Mouse (Mus musculus): ENCODE measurements around the gene Btbd2. TPM values are rescaled to one million over a fixed set of nuclear protein-coding genes. Genes with fewer than 3 reads are reported as not detected.
"Not testable (repeated sequence)": the region's sequence is repeated elsewhere in the genome, so short reads cannot be mapped to it uniquely, and the experiment has no call there.

The Btbd2 gene
- total RNA-seq, 1 experiment from 2014 or later = 13.6 TPM

DNA sequence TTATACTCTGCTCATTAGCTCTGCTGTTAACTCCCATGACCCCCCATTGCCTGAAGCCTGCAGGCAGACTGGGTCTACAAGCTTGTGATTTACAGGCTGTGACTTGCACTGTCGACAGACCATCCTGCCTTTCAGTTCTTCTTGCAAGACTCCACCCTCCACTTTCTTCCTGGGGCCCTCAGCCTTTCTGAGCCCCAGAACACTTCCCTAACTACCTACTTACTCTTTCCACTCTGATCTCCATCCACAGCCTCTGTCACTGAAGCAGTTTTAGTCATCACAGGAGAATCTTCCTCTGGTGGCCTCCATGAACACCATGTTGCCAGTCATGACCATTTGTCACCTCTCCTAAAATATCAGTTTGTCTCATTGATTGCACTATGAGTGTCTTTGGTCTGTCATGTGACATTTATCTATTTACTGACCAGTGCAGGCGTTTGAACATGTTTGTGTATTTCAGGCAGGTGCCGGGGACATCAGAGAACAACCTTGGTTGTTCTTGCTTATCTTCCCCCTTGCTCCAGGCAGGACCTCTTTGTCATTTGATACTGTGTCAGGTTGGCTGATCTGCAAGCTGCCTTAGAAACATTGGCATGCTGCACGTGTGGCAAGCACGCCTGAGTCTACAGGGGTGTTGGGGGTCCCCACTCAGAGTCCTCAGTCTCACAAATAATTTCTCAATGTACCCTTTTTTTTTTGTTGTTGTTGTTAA lies 6.8 kb upstream of the Btbd2 start:
- no peak for ATAC-seq (replicated peaks in 1 of 2; ENCODE audit: insufficient read depth in 1 of 2, low FRiP score in 2 of 2, low TSS enrichment in 1 of 2, low read depth in 1 of 2, poor library complexity in 2 of 2, severe bottlenecking in 2 of 2)

DNA sequence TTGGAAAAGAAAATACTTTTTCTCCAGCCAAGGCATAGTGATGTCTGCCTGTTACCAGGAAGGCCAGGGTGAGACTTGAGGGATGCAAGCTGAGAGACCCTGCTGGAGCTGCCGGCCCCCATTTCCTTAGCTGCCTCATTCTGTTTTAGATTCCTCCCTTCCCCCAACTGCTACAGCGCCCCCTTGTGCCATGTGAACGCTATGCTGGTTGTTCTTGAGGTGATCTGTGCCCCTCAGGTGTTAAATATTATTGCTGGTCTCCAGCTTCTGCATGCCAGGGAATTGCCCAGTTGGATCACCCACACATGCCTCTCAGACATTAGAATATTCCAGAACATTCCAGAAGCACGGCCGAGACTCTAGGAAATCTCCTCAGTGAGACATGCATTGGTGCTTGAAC lies 4.3 kb upstream of the Btbd2 start:
- no peak for ATAC-seq (replicated peaks in 1 of 2; ENCODE audit: insufficient read depth in 1 of 2, low FRiP score in 2 of 2, low TSS enrichment in 1 of 2, low read depth in 1 of 2, poor library complexity in 2 of 2, severe bottlenecking in 2 of 2)

DNA sequence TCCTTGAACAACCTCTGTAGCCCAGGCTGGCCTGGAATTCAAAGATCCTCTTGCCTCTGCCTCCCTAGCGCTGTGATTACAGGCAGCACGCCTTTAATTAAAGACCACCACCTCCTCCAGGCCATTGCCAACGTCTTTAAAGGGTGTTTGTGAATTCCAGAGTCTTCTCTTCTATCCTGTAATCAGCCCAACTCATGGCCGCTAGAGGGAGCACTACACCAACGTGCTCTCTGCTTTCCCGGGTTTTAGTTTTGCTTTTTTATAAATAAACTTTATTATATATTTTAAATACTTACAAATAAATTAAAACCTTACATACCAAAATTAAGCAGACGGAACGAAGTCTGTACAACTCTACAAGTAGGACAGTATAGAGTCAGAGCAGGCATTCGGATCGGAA lies 2.3 kb upstream of the Btbd2 start:
- 0 out of 4 replicates have a peak, but pooled peaks of 1 of the 2 experiments have one; percentile 50 for ATAC-seq (replicated peaks in 1 of 2; ENCODE audit: insufficient read depth in 1 of 2, low FRiP score in 2 of 2, low TSS enrichment in 1 of 2, low read depth in 1 of 2, poor library complexity in 2 of 2, severe bottlenecking in 2 of 2)

DNA sequence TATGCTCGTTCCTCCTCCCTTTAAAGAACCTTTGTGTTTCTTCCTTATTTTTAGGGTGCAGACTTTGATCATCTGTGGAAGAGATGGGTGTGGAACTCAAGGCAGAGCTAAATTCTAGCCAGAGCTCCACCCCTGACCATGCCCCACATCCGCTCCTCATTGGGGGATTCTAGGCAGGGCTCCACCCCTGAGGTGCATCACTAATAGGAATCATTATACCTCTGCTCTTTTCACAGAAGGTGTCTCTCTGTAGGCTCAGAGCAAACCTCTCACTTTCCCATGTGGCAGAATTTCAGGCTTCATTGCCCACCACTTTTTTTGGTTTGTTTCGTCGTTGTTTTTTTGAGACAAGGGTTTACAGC lies 2.0 kb upstream of the Btbd2 start:
- peak; percentile 24 to 49; a peak in 2 of 4 replicates for ATAC-seq (replicated peaks in 1 of 2; ENCODE audit: insufficient read depth in 1 of 2, low FRiP score in 2 of 2, low TSS enrichment in 1 of 2, low read depth in 1 of 2, poor library complexity in 2 of 2, severe bottlenecking in 2 of 2)

DNA sequence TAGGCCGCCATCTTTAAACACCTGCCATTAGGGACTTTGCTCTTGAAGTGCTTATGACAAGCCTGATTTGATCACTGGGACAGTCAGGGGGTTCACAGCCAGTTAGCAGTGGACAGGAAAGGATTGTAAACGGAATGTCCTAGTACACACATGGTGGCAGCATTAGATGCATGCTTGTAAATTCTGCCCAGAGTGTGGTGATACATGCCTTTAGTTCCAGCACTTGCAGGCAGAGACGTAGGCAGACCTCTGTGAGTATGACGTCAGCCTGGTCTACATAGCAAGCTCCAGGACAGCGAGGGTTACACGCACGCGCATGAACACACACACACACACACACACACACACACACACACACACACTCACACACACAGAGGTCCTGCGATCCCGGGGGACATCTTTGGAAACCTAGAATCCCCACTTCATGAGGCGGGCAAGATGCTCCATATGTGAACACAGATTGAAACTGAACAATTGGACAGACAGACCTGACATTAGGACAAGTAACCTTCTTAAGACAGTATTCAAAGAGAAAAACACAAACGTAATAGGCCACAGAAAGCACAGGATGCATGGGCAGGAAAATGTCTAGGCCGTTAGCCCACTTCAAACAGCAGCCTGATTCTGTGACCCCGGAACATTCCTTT lies 1.4 kb upstream of the Btbd2 start:
- no peak for ATAC-seq (replicated peaks in 1 of 2; ENCODE audit: insufficient read depth in 1 of 2, low FRiP score in 2 of 2, low TSS enrichment in 1 of 2, low read depth in 1 of 2, poor library complexity in 2 of 2, severe bottlenecking in 2 of 2)

DNA sequence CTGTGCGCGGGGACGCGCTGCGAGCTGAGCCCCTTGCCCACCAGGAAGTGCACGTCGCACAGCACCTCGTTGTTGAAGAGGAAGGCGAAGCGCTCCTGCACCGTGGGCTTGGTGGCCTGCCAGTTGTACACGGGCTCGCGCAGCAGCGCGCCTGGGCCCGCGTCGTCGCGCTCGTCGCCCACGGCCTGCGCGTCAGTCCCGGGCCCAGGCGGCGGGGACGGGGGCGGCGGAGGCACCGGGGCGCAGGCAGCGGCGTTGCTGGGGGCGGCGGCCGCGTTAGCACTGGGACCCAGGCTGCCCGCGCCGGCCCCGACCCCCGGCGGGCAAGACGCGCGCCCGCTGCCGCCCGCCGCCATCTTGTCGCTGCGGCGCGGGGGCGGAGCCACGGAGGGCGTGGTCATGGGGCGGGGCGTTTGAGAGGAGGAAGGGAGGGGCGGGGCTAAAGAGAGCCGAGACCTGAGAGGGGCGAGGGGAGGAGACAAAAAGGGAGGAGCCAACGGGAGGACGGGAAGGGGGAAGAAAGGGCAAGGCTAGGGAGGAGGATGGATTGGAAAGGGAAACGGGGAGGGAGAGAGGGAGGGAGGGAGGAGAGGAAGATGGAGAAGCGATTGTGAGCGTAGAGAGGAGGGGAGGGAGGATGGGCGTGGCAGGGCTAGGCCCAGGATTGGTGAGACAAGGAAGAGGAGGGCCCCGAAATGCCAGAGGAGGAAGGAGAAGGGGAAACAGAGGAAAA lies 575 bp downstream of the Btbd2 start:
- peak; percentile 76 to 77 for ATAC-seq (replicated peaks in 1 of 2; ENCODE audit: insufficient read depth in 1 of 2, low FRiP score in 2 of 2, low TSS enrichment in 1 of 2, low read depth in 1 of 2, poor library complexity in 2 of 2, severe bottlenecking in 2 of 2)

DNA sequence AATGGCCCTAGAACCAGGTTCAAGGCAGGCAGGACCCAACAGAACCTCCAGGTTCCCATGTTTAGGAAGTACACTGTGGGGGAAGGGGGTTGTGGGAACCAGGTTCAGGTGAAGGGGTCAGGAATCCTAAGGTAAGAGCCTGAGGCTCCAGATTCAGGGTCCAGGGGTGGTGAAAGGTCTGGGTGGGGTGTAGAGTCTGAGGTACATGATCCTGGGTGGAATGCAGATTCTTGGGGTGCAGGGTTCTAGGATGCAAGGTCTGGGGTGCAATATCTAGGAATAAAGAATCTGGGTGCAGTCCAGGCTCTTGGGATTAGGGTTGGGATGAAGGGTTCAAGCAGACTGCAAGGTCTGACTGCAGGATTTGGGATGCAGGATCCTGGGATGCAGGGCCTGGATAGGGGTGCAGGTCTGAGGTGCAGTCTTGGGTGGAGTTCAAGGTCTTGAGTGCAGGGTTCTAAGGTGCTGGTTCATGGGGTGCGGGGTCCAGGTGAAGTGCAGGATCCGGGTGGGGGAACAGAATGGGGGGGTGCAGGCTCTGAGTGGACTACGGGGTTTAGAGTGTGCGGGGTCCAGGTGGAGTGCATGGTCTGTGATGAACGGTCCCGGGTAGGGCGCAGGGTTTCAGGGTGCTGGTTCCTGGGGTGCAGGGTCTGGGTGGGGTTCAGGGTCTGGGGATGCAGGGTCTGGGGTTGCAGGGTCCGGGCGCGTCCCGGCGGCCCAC lies 1.3 kb downstream of the Btbd2 start:
- no peak for ATAC-seq (replicated peaks in 1 of 2; ENCODE audit: insufficient read depth in 1 of 2, low FRiP score in 2 of 2, low TSS enrichment in 1 of 2, low read depth in 1 of 2, poor library complexity in 2 of 2, severe bottlenecking in 2 of 2)

DNA sequence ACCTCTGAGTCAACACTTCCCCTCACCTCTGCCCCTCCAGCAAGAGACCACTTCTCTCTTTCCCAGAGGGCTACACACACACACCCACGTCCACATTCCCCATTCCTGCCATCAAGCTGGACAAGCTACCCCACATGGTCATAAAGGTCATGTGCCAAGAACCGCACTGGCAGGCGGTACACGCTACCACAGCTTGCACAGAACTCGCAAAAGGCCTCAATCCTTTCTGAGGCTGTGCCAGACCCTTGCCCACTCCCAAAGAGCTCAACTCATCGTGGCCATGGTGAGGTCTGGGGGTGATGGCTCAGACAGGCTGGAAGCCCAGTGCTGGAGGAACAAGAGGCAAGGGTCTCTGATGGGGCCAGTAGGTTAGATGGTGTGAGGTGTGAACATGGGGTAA lies 2.0 kb downstream of the Btbd2 start:
- no peak for ATAC-seq (replicated peaks in 1 of 2; ENCODE audit: insufficient read depth in 1 of 2, low FRiP score in 2 of 2, low TSS enrichment in 1 of 2, low read depth in 1 of 2, poor library complexity in 2 of 2, severe bottlenecking in 2 of 2)

DNA sequence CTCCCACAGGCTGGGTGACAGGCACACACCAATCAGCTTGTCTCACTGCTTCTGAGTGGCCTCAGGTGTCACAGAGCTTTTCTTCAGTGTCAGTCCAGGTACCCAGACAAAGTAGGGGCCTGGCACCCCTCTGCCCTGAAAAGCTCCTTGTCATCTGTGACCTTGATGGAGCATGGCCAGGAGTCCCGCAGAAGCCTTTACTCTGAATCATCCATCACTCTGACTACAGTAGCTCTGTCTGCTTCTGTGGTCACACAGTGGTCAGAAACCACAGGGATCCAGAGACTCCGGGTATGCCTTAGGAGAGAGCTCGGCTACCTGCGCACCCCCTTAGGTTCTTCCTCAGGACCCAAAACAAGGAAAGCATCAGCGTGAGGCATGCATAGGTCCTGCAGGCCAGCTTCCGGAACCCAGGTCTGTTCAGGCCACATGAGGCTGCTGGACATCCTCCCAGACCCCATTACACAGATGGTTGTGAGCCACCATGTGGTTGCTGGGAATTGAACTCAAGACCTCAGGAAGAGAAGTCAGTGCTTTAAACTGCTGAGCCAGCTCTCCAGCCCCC lies 3.6 kb downstream of the Btbd2 start:
- ATAC-seq (replicated peaks in 1 of 2; ENCODE audit: insufficient read depth in 1 of 2, low FRiP score in 2 of 2, low TSS enrichment in 1 of 2, low read depth in 1 of 2, poor library complexity in 2 of 2, severe bottlenecking in 2 of 2) = no peak

DNA sequence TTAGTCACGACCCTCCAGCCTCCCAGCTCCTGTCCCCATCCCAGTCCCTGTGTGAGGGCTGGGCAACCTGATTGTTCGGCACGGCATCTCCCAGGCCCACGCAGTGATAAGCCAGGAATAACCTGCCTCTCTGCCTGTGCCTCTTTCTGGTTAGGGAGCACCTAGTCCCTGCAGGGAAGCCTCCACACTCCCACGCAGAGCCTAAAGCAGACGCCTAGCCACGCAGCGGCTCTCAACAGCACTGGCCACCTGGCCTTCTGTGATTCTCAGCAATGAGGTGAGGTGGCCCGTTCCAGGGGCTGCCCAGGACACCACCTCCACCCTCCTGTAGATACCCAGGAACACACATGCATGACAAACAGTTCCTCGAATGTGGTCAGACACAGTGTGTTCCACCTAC lies 6.5 kb downstream of the Btbd2 start:
- ATAC-seq (replicated peaks in 1 of 2; ENCODE audit: insufficient read depth in 1 of 2, low FRiP score in 2 of 2, low TSS enrichment in 1 of 2, low read depth in 1 of 2, poor library complexity in 2 of 2, severe bottlenecking in 2 of 2) = no peak

DNA sequence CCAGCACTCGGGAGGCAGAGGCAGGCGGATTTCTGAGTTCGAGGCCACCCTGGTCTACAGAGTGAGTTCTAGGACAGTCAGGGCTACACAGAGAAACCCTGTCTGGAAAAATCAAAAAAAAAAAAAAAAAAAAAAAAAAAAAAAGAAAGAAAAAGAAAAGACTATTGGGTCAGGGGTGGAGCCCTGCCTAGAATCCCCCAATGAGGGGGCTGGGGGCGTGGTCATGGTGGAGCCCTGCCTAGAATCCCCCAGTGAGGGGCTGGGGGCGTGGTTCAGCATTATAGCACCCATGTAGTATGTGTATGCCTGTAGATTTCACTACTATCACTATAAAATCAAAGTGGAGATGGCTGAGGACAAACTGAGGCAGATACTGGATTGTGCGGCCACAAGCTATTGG lies 7.0 kb downstream of the Btbd2 start:
- not testable (repeated sequence) for ATAC-seq (replicated peaks in 1 of 2; ENCODE audit: insufficient read depth in 1 of 2, low FRiP score in 2 of 2, low TSS enrichment in 1 of 2, low read depth in 1 of 2, poor library complexity in 2 of 2, severe bottlenecking in 2 of 2)

DNA sequence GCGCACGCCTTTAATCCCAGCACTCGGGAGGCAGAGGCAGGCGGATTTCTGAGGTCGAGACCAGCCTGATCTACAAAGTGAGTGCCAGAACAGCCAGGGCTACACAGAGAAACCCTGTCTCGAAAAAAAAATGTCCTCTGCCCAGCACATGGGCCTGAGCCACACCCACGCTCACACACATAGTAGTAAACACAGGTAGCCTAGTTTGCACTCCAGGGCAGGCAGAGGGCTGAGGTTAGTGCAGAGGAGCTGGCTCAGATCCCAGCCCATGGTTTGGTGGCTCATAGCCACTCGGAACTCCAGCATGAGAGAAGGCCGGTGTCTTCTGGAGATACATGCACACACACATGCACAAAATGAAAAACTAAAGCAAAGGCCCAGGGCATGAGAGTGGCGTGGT lies 9.9 kb downstream of the Btbd2 start:
- no peak for ATAC-seq (replicated peaks in 1 of 2; ENCODE audit: insufficient read depth in 1 of 2, low FRiP score in 2 of 2, low TSS enrichment in 1 of 2, low read depth in 1 of 2, poor library complexity in 2 of 2, severe bottlenecking in 2 of 2)

DNA sequence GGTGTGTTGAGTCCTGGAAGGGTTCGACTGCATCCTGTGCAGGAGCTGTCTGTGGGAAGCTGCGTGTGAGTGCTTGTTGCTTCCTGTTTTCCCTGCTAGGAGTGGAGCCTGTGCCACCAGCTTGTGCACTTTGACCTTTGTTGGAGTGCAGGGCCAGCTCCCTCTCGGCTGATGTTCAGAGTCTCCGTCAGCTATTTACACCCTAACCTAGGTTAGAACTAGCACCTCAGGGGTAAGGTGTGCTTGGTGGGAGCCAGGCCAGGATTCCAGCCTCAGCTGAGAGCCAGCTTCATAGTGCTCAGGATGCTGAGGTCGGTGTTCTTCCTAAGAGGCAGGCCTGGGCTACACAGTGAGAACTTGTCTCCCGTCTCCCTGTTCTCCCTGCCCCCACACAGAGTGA lies 21.5 kb downstream of the Btbd2 start:
- ATAC-seq (replicated peaks in 1 of 2; ENCODE audit: insufficient read depth in 1 of 2, low FRiP score in 2 of 2, low TSS enrichment in 1 of 2, low read depth in 1 of 2, poor library complexity in 2 of 2, severe bottlenecking in 2 of 2) = no peak

DNA sequence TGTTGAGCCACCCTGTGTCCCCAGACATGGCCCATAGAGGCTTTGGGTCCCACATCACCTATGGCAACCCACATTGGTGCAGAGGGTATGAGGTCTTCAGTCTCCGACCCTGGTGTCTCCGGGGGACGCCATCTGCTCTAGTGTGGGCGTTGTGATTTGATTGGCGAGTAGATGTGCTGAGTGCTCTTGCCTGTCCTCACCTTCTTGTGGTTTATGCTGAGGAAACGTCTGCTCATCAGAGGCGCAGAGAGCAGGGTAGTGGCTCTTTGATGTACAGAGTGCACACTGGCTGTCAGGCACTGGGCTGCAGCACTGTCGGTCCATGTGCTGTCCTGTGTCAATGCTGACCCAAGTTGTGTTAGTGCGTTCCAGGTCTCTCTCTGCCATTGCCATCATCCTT lies 27.9 kb downstream of the Btbd2 start:
- no peak for ATAC-seq (replicated peaks in 1 of 2; ENCODE audit: insufficient read depth in 1 of 2, low FRiP score in 2 of 2, low TSS enrichment in 1 of 2, low read depth in 1 of 2, poor library complexity in 2 of 2, severe bottlenecking in 2 of 2)

DNA sequence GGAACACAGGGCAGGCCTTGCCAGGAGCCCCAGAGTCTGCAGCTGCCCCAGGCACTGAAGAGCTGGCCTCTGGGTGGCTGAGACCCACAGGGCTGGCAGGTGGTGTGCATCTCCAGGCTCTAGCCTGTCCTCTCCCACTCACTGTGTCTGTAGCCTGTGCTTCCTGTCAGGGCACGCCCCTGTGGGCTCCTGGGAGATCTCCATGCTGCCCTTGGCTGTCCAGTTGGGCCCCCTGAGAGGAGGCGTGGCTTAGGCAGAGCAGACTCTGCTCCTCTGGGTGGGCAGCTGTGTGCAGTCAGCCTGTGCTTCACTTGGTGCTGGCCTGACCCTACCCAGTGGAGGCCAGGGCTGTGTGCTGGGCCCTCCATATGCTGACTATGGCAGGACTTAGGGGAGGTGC lies 29.2 kb downstream of the Btbd2 start:
- ATAC-seq (replicated peaks in 1 of 2; ENCODE audit: insufficient read depth in 1 of 2, low FRiP score in 2 of 2, low TSS enrichment in 1 of 2, low read depth in 1 of 2, poor library complexity in 2 of 2, severe bottlenecking in 2 of 2) = no peak

DNA sequence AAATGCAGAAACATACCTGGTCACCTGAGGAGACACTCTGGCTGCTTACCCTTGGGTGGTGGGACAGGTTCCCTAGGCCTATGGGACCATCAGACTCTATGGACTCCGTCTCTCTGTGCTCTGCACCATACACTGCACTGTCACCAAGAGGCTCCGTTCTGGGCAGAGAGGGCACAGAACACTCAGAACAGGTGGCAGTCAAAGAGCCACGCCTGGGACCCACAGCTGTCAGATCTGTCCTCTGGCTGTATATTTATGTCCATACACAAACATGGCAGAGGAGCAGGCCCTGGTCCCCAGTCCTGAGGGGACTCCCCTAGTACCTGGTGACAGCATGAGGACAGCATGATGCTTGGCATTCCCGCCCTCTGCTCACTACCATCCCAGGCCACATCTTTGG lies 31.1 kb downstream of the Btbd2 start:
- no peak for ATAC-seq (replicated peaks in 1 of 2; ENCODE audit: insufficient read depth in 1 of 2, low FRiP score in 2 of 2, low TSS enrichment in 1 of 2, low read depth in 1 of 2, poor library complexity in 2 of 2, severe bottlenecking in 2 of 2)

DNA sequence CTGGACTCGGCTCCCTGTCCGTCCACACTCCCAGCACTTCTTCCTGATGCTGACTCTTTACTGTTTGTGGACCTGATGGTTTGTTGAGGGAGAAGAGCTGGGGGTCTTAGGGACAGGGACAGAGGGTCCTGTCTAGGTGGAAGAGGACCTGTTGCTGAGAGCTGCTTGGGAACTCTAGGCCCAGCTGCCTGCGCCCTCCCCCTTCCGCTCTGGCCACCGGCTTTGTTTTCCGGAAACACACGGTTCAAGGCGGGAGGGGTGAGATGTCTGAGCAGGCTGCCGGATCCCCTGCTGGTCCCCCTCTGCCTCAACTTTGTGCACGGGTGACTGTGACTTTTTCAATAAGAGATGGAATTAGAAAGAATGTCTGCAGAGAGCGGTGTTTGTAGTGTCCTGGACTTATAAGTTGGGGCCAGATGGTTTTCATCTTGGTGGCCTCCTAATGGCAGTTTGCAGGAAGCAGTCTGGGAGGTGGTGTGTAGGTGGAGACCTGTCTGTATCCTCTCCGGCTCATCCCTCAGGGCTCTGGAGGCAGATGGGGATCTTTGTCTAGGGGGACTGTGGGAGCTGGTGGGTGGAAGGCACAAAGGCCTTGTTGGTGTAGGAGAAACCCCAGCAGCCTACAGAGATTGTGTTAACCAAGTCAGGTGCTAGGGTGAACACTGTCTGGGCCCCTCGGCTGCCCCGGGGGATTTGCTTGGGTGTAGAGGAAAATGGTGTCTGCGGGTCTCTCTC lies 33.2 kb downstream of the Btbd2 start:
- peak; percentile 33 to 51 for ATAC-seq (replicated peaks in 1 of 2; ENCODE audit: insufficient read depth in 1 of 2, low FRiP score in 2 of 2, low TSS enrichment in 1 of 2, low read depth in 1 of 2, poor library complexity in 2 of 2, severe bottlenecking in 2 of 2)
